Mouse (Mus musculus): Measurements from ENCODE around the gene B3gnt3. TPM values are rescaled to one million over a fixed set of nuclear protein-coding genes. Genes with fewer than 3 reads are reported as not detected.

B3gnt3 gene
- total and polyA plus RNA-seq, 3 experiments = 0.19 to 0.84 TPM; not detected in 1

GRCm38 (mm10) chr8:71719218-71719617 lies 17.6 kb upstream of the B3gnt3 start (continued):
- TF ChIP-seq USF1 (IDR thresholded peaks at IDR 0.05; ENCODE audit: low read depth, low read length) (no peak), ETS1 (IDR thresholded peaks at IDR 0.05; ENCODE audit: low read depth, low read length) (peak; percentile 36; the same call in 1 of the 2 replicates), MXI1 (IDR thresholded peaks at IDR 0.05; ENCODE audit: low read depth, low read length) (peak; percentile 33; the same call in 1 of the 2 replicates), KAT2A (conservative IDR thresholded peaks at IDR 0.05; ENCODE audit: low read depth, low read length) (no peak), MEF2A (IDR thresholded peaks at IDR 0.05; ENCODE audit: extremely low read depth, insufficient replicate concordance, low read depth, low read length, poor library complexity, severe bottlenecking) (no peak), GABPA (IDR thresholded peaks at IDR 0.05; ENCODE audit: low read depth, low read length) (no peak), CTCF (IDR thresholded peaks at IDR 0.05 in 2 of 3, conservative IDR thresholded peaks at IDR 0.05 in 1 of 3; ENCODE audit: control insufficient read depth in 1 of 3, insufficient read depth in 1 of 3, low read depth in 2 of 3, low read length in 3 of 3, poor library complexity in 1 of 3, severe bottlenecking in 1 of 3) (no peak), JUND (IDR thresholded peaks at IDR 0.05; ENCODE audit: low read depth, low read length) (no peak), MYC (IDR thresholded peaks at IDR 0.05; ENCODE audit: low read depth, low read length) (no peak), BHLHE40 (IDR thresholded peaks at IDR 0.05; ENCODE audit: borderline replicate concordance, low read depth, low read length) (no peak), MYB (IDR thresholded peaks at IDR 0.05; ENCODE audit: low read depth, low read length) (no peak), TBP (IDR thresholded peaks at IDR 0.05; ENCODE audit: low read depth, low read length) (0 out of 2 replicates have a peak, but pooled peaks have one; percentile 9), MAZ (IDR thresholded peaks at IDR 0.05; ENCODE audit: low read depth, low read length) (no peak), POLR2A (IDR thresholded peaks at IDR 0.05; ENCODE audit: control insufficient read depth in 1 of 2, insufficient read depth in 1 of 2, low read depth in 1 of 2, low read length in 2 of 2, poor library complexity in 1 of 2) (no peak), ZKSCAN1 (IDR thresholded peaks at IDR 0.05; ENCODE audit: low read depth, low read length) (no peak), RAD21 (IDR thresholded peaks at IDR 0.05; ENCODE audit: low read depth, low read length) (no peak), RCOR1 (IDR thresholded peaks at IDR 0.05; ENCODE audit: low read depth, low read length) (no peak)

- no peak for TF ChIP-seq MXI1 (IDR thresholded peaks at IDR 0.05; ENCODE audit: low read depth, low read length)
- no peak for TF ChIP-seq MAFK (IDR thresholded peaks at IDR 0.05; ENCODE audit: borderline replicate concordance, low read depth, low read length)
- no peak for TF ChIP-seq TCF12 (IDR thresholded peaks at IDR 0.05; ENCODE audit: low read depth, low read length)
- TF ChIP-seq JUND (IDR thresholded peaks at IDR 0.05; ENCODE audit: low read depth, low read length) = no peak
- TF ChIP-seq SMC3 (IDR thresholded peaks at IDR 0.05; ENCODE audit: low read depth, low read length) = no peak
- no peak for TF ChIP-seq RAD21 (IDR thresholded peaks at IDR 0.05; ENCODE audit: low read depth, low read length)
- TF ChIP-seq TAL1 (IDR thresholded peaks at IDR 0.05; ENCODE audit: low read length) = no peak
- no peak for TF ChIP-seq MYB (IDR thresholded peaks at IDR 0.05; ENCODE audit: low read depth, low read length)
- no peak for TF ChIP-seq ELF1 (IDR thresholded peaks at IDR 0.05; ENCODE audit: low read depth, low read length)
- TF ChIP-seq KAT2A (conservative IDR thresholded peaks at IDR 0.05; ENCODE audit: low read depth, low read length) = no peak
- TF ChIP-seq CHD2 (IDR thresholded peaks at IDR 0.05; ENCODE audit: low read length) = no peak
- TF ChIP-seq HCFC1 (IDR thresholded peaks at IDR 0.05; ENCODE audit: low read depth, low read length) = no peak
- Histone ChIP-seq H3K4me1 (ENCODE audit: control insufficient read depth in 1 of 2, insufficient read depth in 2 of 2, low read length in 2 of 2) (peaks cover 4 to 10% of the 10 kb centered on the region in 2 experiments), H3K27ac (ENCODE audit: control insufficient read depth, low read depth, low read length) (no peak overlapping the region), H3K4me3 (ENCODE audit: control insufficient read depth in 1 of 2, insufficient read depth in 1 of 2, low read depth in 2 of 2, low read length in 2 of 2) (no peak overlapping the region), H3K9ac (ENCODE audit: control insufficient read depth, low read depth, low read length, poor library complexity, severe bottlenecking) (no peak overlapping the region), H3K36me3 (ENCODE audit: control insufficient read depth in 1 of 2, insufficient read depth in 2 of 2, low read length in 2 of 2) (peaks cover 0 to 5% of the 10 kb centered on the region in 2 experiments; a peak in 1 of 4 replicates), H3K79me2 (ENCODE audit: control insufficient read depth, insufficient read depth, low read length, poor library complexity) (no peaks in the 10 kb centered on the region), H3K9me3 (replicated peaks; ENCODE audit: insufficient read depth, low read length) (no peaks in the 10 kb centered on the region), H3K27me3 (ENCODE audit: control insufficient read depth in 1 of 2, insufficient read depth in 2 of 2, low read length in 2 of 2) (no peaks in the 10 kb centered on the region)
- DNase-seq (ENCODE audit: low read depth, low spot score) = no peak
Measured at GRCm38 (mm10) chr8:71718252-71718651, 16.7 kb upstream of the B3gnt3 start.
